Mouse (Mus musculus) ES-Bruce4 (cell line): ENCODE data around the gene Rab11fip3.

ENCODE experiments used
- CTCF ChIP-seq: IDR thresholded peaks from one replicate; pipeline ENCODE4 v1.8.1; 2011; ENCODE audit warnings: low read depth, low read length
- POLR2A ChIP-seq: IDR thresholded peaks from one replicate; pipeline ENCODE4 v1.8.1; 2011; ENCODE audit warnings: low read length; ENCODE audit not compliant: insufficient read depth

- TF ChIP-seq CTCF (no peak), POLR2A (no peak)
These were observed 113.2 kb downstream of the Rab11fip3 start for GRCm38 (mm10) chr17:25956201-25956600.
